Mouse (Mus musculus) midbrain, embryonic 10.5 days (tissue): ENCODE measurements around the gene Rora. TPM values are rescaled to one million over a fixed set of nuclear protein-coding genes. Genes with fewer than 3 reads are reported as not detected.

Experiments used
- DNase-seq: peaks from one replicate; pipeline ENCODE4 v3.0.0-alpha.2; 2017; ENCODE audit warnings: low spot score
- H3K27ac ChIP-seq: fragments of 300-500 bp; sonication (generic); replicated peaks from 2 replicates; pipeline ENCODE4 v1.5.1; 2016; ENCODE audit warnings: mild to moderate bottlenecking
- H3K27me3 ChIP-seq: fragments of 300-500 bp; sonication (generic); 2 replicates; pipeline ENCODE4 v1.6.1; 2016; ENCODE audit warnings: low read depth, mild to moderate bottlenecking; ENCODE audit not compliant: poor library complexity, severe bottlenecking
- H3K36me3 ChIP-seq: fragments of 300-500 bp; sonication (generic); 2 replicates; pipeline ENCODE4 v1.6.1; 2016; ENCODE audit warnings: mild to moderate bottlenecking, moderate library complexity
- H3K4me1 ChIP-seq: fragments of 300-500 bp; sonication (generic); 2 replicates; pipeline ENCODE4 v1.6.1; 2016
- H3K4me3 ChIP-seq: fragments of 300-500 bp; sonication (generic); 2 replicates; pipeline ENCODE4 v1.5.1; 2016; ENCODE audit warnings: mild to moderate bottlenecking, moderate library complexity
- H3K9me3 ChIP-seq: fragments of 300-500 bp; sonication (generic); replicated peaks from 2 replicates; pipeline ENCODE4 v1.6.1; 2016; ENCODE audit warnings: mild to moderate bottlenecking
- WGBS: fragments of 180-500 bp; shearing (Covaris S2); methylation state at CpG from one replicate; pipeline ENCODE4 v1.1.7; 2016; 5-methylcytosine and 5-hydroxymethylcytosine counted together
- polyA plus RNA-seq: library from polyadenylated mRNA; unstranded; fragments of >200 nt; fragmentation: Nextera tagmentation; extraction: Ambion mirVana; gene quantifications from 2 replicates; pipeline ENCODE4 v1.2.1, GENCODE M21; 2016

The Rora gene
- polyA plus RNA-seq, 1 experiment from 2014 or later: 4.1 TPM

GRCm38 (mm10) chr9:68782011-68782410 is 128.4 kb downstream of the Rora start:
- Histone ChIP-seq H3K4me1 (peaks cover 15% of the 10 kb centered on the region), H3K27ac (no peak overlapping the region), H3K36me3 (no peaks in the 10 kb centered on the region), H3K9me3 (no peaks in the 10 kb centered on the region), H3K4me3 (no peak overlapping the region), H3K27me3 (no peaks in the 10 kb centered on the region)
- 87% methylated on average over 8 of the region's 8 CpGs for WGBS
- no peak for DNase-seq

DNA sequence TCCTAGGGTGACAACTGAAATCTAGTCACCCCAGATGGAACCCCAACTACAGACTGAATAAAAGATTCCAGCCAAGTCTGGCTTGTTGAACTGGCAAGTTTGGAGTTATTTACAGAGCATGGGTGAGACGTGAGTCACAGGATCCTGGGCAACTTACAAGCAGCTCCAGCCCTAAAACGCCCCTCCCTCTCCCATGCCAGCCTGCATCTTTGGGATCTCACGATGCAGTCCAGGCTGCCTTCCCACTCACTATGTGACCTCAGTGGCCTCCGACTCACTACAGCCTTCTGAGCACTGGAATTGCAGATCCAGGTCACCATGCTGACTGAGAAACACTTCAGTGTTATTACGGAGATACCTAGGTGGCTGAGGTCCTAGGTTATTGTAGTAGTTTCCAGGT is 129.0 kb downstream of the Rora start:
- H3K36me3 ChIP-seq: no peaks in the 10 kb centered on the region
- H3K27me3 ChIP-seq: no peaks in the 10 kb centered on the region
- H3K4me1 ChIP-seq: peaks cover 11% of the 10 kb centered on the region
- 87% methylated on average over 5 of the region's 5 CpGs for WGBS
- H3K4me3 ChIP-seq: no peak overlapping the region
- no peak for DNase-seq
- no peaks in the 10 kb centered on the region for H3K9me3 ChIP-seq
- no peak overlapping the region for H3K27ac ChIP-seq

DNA sequence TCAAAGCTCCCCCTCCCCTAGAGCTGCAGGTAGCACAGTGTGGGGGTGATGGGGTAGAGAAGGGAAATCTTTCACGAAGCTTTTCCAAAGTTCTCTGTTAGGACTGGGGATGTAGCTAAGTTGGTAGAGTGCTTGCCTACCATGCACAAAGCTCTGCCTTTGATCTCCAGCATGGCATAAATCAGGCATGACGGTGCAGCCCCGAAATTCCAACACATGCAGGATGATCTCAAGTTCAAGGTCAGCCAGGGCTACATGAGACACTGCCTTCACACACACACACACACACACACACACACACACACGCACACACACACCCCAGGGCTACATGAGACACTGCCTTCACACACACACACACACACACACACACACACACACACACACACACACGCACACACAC is 129.7 kb downstream of the Rora start:
- peaks cover 5% of the 10 kb centered on the region; the same call in 1 of the 2 replicates for H3K4me1 ChIP-seq
- WGBS: 80% methylated on average over 5 of the region's 5 CpGs
- DNase-seq: no peak
- no peaks in the 10 kb centered on the region for H3K36me3 ChIP-seq
- no peaks in the 10 kb centered on the region for H3K9me3 ChIP-seq
- no peaks in the 10 kb centered on the region for H3K27me3 ChIP-seq
- no peak overlapping the region for H3K27ac ChIP-seq
- no peak overlapping the region for H3K4me3 ChIP-seq

DNA sequence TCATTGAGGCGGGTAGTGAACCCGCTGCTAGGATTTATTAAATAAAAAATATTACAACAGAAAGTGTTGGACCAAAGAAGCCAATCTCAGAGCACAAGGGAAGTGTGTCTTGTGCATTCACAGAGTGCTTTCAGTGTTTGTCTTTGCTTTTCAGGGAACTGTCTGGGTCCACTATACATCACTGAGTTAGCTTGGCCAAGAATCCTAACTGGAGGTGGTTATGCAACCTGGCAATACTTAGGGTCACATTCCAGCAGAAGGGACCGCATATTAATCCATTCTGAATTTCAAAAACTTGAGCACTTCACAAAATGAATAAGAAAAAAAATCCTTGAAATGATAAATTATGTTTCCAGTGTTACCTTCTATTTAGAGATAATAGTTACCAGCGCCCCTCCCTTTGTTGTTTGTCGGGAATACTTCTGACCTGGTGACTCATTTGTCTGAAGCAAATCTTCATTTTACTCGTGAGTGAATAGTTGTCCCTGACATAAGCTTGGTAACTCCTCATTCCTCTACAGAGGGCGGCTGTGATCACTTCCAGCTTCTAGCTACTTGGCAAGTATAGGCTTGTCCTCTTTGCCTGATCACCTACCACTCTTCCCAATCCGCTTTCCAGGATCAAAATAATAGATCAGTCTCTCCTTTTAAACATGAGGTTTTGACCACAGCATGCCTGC is 133.2 kb downstream of the Rora start:
- no peaks in the 10 kb centered on the region; the same call in 1 of the 2 replicates for H3K4me1 ChIP-seq
- DNase-seq: no peak
- no peaks in the 10 kb centered on the region for H3K9me3 ChIP-seq
- H3K27ac ChIP-seq: no peak overlapping the region
- H3K36me3 ChIP-seq: no peaks in the 10 kb centered on the region
- H3K27me3 ChIP-seq: no peaks in the 10 kb centered on the region
- 90% methylated on average over 8 of the region's 8 CpGs for WGBS
- H3K4me3 ChIP-seq: no peak overlapping the region

- no peaks in the 10 kb centered on the region for H3K36me3 ChIP-seq
- H3K27ac ChIP-seq: no peak overlapping the region
- H3K4me1 ChIP-seq: no peaks in the 10 kb centered on the region; the same call in 1 of the 2 replicates
- H3K9me3 ChIP-seq: no peaks in the 10 kb centered on the region
- no peak for DNase-seq
- H3K27me3 ChIP-seq: no peaks in the 10 kb centered on the region
- WGBS: 89% methylated on average over 2 of the region's 2 CpGs
- no peak overlapping the region for H3K4me3 ChIP-seq
These were observed 134.1 kb downstream of the Rora start for GRCm38 (mm10) chr9:68787665-68788064.

DNA sequence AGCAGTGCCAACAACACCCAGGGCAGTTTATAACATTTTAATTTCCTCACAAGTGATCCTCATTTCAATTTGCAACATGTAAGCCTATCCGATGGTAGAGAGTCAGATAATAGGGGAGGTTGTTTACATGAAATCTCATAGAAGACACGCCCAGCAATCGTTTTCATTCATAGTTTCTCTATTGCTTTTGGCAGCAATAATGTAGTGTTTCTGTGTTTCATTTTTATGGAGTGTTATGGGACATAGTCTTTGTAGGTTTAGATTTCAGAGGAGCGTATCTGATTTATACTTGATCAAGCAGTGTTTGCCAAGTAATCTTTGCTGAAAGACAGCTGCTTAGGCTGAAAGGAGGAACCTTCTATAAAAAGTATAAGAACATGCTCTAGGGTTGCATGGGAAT is 137.3 kb downstream of the Rora start:
- WGBS: 94% methylated on average over 4 of the region's 4 CpGs
- Histone ChIP-seq H3K36me3 (no peaks in the 10 kb centered on the region), H3K27me3 (no peaks in the 10 kb centered on the region), H3K9me3 (no peaks in the 10 kb centered on the region), H3K4me3 (no peak overlapping the region), H3K4me1 (no peaks in the 10 kb centered on the region), H3K27ac (no peak overlapping the region)
- DNase-seq: no peak

DNA sequence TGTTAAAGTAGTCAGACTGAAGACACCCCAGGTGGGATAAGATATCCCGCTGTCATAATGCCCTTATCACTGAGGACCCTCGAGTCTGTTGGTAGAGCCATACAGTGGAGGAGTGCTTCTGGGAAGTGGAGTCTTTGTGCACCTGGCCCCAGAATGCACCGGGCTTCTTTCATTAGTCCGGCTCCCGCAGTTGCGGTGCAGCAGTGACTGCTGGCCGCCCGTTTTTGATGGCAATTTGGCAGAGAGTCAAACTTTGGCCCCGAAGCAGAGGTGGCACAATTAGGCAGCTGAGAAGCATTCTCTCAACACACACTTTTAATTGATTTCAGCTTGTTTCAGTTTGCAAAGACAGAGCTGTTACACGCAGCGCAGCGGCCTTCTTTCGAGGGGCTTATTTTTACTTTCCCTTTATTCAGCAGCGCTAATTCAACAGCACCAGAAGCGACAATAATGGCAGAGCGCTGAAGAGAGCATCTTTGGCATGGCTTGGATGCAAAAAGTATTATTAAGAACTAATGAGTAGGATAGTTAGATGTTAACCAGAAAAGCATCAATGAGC is 138.5 kb downstream of the Rora start:
- DNase-seq: no peak
- Histone ChIP-seq H3K27ac (no peak overlapping the region), H3K9me3 (no peaks in the 10 kb centered on the region), H3K4me3 (no peak overlapping the region), H3K4me1 (no peaks in the 10 kb centered on the region), H3K36me3 (no peaks in the 10 kb centered on the region), H3K27me3 (no peaks in the 10 kb centered on the region)
- WGBS: 88% methylated on average over 16 of the region's 16 CpGs

DNA sequence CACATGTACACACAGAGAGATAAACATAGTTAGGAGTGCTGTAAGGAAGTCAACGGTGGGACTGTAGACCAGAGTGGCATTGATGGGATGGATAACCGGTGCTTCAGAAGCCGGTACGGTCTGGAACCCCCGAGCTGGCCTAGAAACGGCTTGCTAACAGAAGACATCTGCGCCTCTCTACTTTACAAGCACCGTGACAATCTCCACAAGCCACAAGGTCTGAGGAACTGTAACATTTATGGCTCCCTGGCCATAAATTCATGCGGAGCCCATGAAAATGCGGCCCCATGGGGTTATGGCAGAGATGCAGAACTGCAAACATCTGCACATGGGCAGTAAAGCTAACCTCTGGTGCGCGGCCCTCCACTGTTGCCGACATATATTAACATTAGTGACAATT is 141.7 kb downstream of the Rora start:
- Histone ChIP-seq H3K9me3 (no peaks in the 10 kb centered on the region), H3K27me3 (no peaks in the 10 kb centered on the region), H3K4me1 (no peaks in the 10 kb centered on the region), H3K4me3 (no peak overlapping the region), H3K36me3 (no peaks in the 10 kb centered on the region), H3K27ac (no peak overlapping the region)
- no peak for DNase-seq
- WGBS: 93% methylated on average over 13 of the region's 13 CpGs

GRCm38 (mm10) chr9:68798221-68798620 is 144.6 kb downstream of the Rora start:
- H3K27ac ChIP-seq: no peak overlapping the region
- no peak for DNase-seq
- H3K27me3 ChIP-seq: no peaks in the 10 kb centered on the region
- 88% methylated on average over 4 of the region's 4 CpGs for WGBS
- no peaks in the 10 kb centered on the region for H3K4me1 ChIP-seq
- H3K36me3 ChIP-seq: no peaks in the 10 kb centered on the region
- H3K9me3 ChIP-seq: no peaks in the 10 kb centered on the region
- no peak overlapping the region for H3K4me3 ChIP-seq

DNA sequence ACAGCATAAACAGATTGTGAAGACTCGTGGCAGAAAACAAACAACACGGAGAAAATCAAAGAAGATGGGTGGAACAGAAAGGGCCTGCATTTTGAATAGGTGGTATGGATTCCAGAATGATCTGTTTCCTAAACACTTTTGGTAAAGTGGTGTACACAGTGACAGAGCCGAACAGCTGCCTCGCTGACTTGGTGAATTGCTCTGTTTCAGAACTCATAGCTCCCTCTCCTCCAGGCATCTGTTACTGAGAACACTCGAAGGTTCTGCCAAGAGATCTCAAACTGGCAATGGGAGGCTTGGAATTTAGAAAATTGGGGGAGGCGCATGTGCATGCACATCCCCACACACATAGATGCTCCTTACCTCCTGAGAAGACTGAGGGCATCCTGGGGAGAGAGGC is 145.5 kb downstream of the Rora start:
- no peaks in the 10 kb centered on the region for H3K36me3 ChIP-seq
- H3K4me3 ChIP-seq: no peak overlapping the region
- H3K4me1 ChIP-seq: no peaks in the 10 kb centered on the region
- DNase-seq: no peak
- 89% methylated on average over 6 of the region's 6 CpGs for WGBS
- H3K27ac ChIP-seq: no peak overlapping the region
- H3K9me3 ChIP-seq: no peaks in the 10 kb centered on the region
- H3K27me3 ChIP-seq: no peaks in the 10 kb centered on the region

DNA sequence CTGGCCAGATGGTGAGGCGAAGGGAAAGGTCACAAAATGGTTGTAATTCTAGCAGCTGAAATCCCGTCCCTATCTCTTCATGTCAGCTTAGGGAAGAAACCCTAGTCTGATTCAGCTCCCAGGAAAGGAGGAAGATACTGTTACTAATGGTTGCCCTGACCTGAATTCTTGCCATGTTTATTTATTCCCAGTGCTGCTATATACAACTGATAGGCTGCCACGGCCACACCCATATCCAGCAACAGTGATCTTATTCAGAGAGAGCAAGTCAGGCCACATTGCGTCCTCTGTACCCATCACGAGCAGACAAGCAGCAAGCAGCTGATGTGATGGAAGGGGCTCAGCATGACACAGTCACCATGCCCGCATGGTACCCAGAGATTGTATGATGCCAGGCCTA is 150.6 kb downstream of the Rora start:
- WGBS: 83% methylated on average over 6 of the region's 6 CpGs

GRCm38 (mm10) chr9:68805776-68806175 is 152.2 kb downstream of the Rora start:
- Histone ChIP-seq H3K27ac (no peak overlapping the region), H3K36me3 (no peaks in the 10 kb centered on the region), H3K27me3 (no peaks in the 10 kb centered on the region), H3K4me1 (no peaks in the 10 kb centered on the region), H3K4me3 (no peak overlapping the region), H3K9me3 (no peaks in the 10 kb centered on the region)
- no peak for DNase-seq
- 71% methylated on average over 5 of the region's 5 CpGs for WGBS

More for the DNA sequence above, 150.6 kb downstream of the Rora start:
- H3K4me3 ChIP-seq: no peak overlapping the region
- DNase-seq: no peak
- no peaks in the 10 kb centered on the region for H3K9me3 ChIP-seq
- no peaks in the 10 kb centered on the region for H3K36me3 ChIP-seq
- no peak overlapping the region for H3K27ac ChIP-seq
- H3K4me1 ChIP-seq: no peaks in the 10 kb centered on the region
- no peaks in the 10 kb centered on the region for H3K27me3 ChIP-seq

- H3K4me1 ChIP-seq: no peaks in the 10 kb centered on the region
- H3K4me3 ChIP-seq: no peak overlapping the region
- 89% methylated on average over 2 of the region's 2 CpGs for WGBS
- no peak for DNase-seq
- H3K36me3 ChIP-seq: no peaks in the 10 kb centered on the region
- H3K27ac ChIP-seq: no peak overlapping the region
- H3K9me3 ChIP-seq: no peaks in the 10 kb centered on the region
- no peaks in the 10 kb centered on the region for H3K27me3 ChIP-seq
These were observed 154.1 kb downstream of the Rora start for GRCm38 (mm10) chr9:68807735-68808134.
